Mouse (Mus musculus) forebrain, embryonic 15.5 days (tissue): ENCODE measurements around the gene Ppig. TPM values are rescaled to one million over a fixed set of nuclear protein-coding genes. Genes with fewer than 3 reads are reported as not detected.
"Not testable (repeated sequence)": the region's sequence is repeated elsewhere in the genome, so short reads cannot be mapped to it uniquely, and the experiment has no call there.

Experiments
- ATAC-seq: fragments of 200-750 bp; cut with Nextera tagmentation; replicated peaks from 2 replicates; pipeline ENCODE4 v1.8.0; 2017; ENCODE audit warnings: mild to moderate bottlenecking, moderate TSS enrichment, moderate library complexity
- H3K27ac ChIP-seq: fragments of 300-500 bp; sonication (generic); replicated peaks from 2 replicates; pipeline ENCODE4 v1.5.1; 2015; ENCODE audit warnings: mild to moderate bottlenecking, inconsistent platforms
- H3K27me3 ChIP-seq: fragments of 300-500 bp; sonication (generic); 2 replicates; pipeline ENCODE4 v1.6.1; 2015; ENCODE audit warnings: inconsistent platforms
- H3K36me3 ChIP-seq: fragments of 300-500 bp; sonication (generic); 2 replicates; pipeline ENCODE4 v1.6.1; 2015; ENCODE audit warnings: mild to moderate bottlenecking, inconsistent platforms
- H3K4me1 ChIP-seq: fragments of 300-500 bp; sonication (generic); 2 replicates; pipeline ENCODE4 v1.6.1; 2015; ENCODE audit warnings: inconsistent platforms
- H3K4me2 ChIP-seq: fragments of 300-500 bp; sonication (generic); replicated peaks from 2 replicates; pipeline ENCODE4 v1.6.1; 2015; ENCODE audit warnings: mild to moderate bottlenecking, inconsistent platforms
- H3K4me3 ChIP-seq: fragments of 300-500 bp; sonication (generic); 2 replicates; pipeline ENCODE4 v1.5.1; 2015; ENCODE audit warnings: mild to moderate bottlenecking, inconsistent platforms
- H3K9ac ChIP-seq: fragments of 300-500 bp; sonication (generic); replicated peaks from 2 replicates; pipeline ENCODE4 v1.6.1; 2015; ENCODE audit warnings: mild to moderate bottlenecking, inconsistent platforms
- H3K9me3 ChIP-seq: fragments of 300-500 bp; sonication (generic); 2 replicates; pipeline ENCODE4 v1.6.1; 2016; ENCODE audit warnings: inconsistent platforms
- WGBS: fragments of 180-500 bp; shearing (Covaris S2); methylation state at CpG from one replicate; pipeline ENCODE4 v1.1.7; 2015; ENCODE audit warnings: mixed read lengths; 5-methylcytosine and 5-hydroxymethylcytosine counted together
- polyA plus RNA-seq: library from polyadenylated mRNA; unstranded; fragments of >200 nt; fragmentation: Nextera tagmentation; extraction: Ambion mirVana; gene quantifications from 2 replicates; pipeline ENCODE4 v1.2.1, GENCODE M21; 2015

The Ppig gene
- 129 and 138 TPM in 2 replicates for polyA plus RNA-seq

- H3K4me1 ChIP-seq, result peaks cover 22% of the 10 kb centered on the region
- ATAC-seq, result peak; percentile 60
- no peaks in the 10 kb centered on the region for H3K9me3 ChIP-seq
- H3K9ac ChIP-seq, result peak within 1 kb of the TSS; percentile 84
- no peaks in the 10 kb centered on the region for H3K36me3 ChIP-seq
- peak within 1 kb of the TSS; percentile 88 for H3K27ac ChIP-seq
- H3K4me2 ChIP-seq, result peak within 1 kb of the TSS; percentile 74
- peak within 1 kb of the TSS; percentile 97 for H3K4me3 ChIP-seq
- peaks cover 3% of the 10 kb centered on the region; the same call in 1 of the 2 replicates for H3K27me3 ChIP-seq
- WGBS, result 5% methylated on average over 12 of the region's 12 CpGs
Observed at GRCm38 (mm10) chr2:69722273-69722649, at the start of gene Ppig. Ppig (plus strand) TSS chr2:69722545.

DNA sequence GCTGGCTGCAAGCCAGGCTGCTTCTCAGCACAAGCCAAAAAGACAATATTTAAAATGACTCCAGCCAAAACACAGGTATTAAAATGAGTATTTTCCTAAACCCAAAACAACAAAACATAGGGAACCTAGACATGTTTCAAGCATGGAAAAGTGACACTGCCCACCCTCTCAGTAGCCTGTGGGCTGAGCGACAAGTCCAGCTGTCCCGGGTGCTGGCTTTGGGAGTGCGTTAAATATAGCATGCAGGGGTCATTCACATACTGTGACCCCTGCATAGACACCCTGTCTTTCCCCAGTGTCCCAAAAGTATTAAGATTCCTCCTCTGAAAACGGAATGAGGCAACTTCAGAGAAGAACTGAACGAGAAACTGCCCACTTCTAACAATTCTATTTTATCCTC is 48.6 kb upstream of the Ppig start:
- no peak overlapping the region for H3K4me2 ChIP-seq
- no peak overlapping the region for H3K4me3 ChIP-seq
- H3K36me3 ChIP-seq, result no peaks in the 10 kb centered on the region
- no peaks in the 10 kb centered on the region for H3K9me3 ChIP-seq
- H3K27ac ChIP-seq, result no peak overlapping the region
- WGBS, result 78% methylated on average over 5 of the region's 5 CpGs
- no peaks in the 10 kb centered on the region for H3K27me3 ChIP-seq
- H3K4me1 ChIP-seq, result no peaks in the 10 kb centered on the region
- ATAC-seq, result no peak
- no peak overlapping the region for H3K9ac ChIP-seq

GRCm38 (mm10) chr2:69675266-69675665 is 47.1 kb upstream of the Ppig start:
- 82% methylated on average over 9 of the region's 9 CpGs for WGBS

GRCm38 (mm10) chr2:69676713-69677112 is 45.6 kb upstream of the Ppig start:
- Histone ChIP-seq H3K4me2 (no peak overlapping the region), H3K4me1 (no peaks in the 10 kb centered on the region), H3K9me3 (no peaks in the 10 kb centered on the region), H3K4me3 (no peak overlapping the region), H3K9ac (no peak overlapping the region), H3K27me3 (no peaks in the 10 kb centered on the region), H3K27ac (no peak overlapping the region), H3K36me3 (no peaks in the 10 kb centered on the region)
- ATAC-seq, result no peak
- WGBS, result 67% methylated on average over 2 of the region's 2 CpGs

More at GRCm38 (mm10) chr2:69675266-69675665, 47.1 kb upstream of the Ppig start:
- no peak overlapping the region for H3K4me2 ChIP-seq
- H3K36me3 ChIP-seq, result no peaks in the 10 kb centered on the region
- H3K9ac ChIP-seq, result no peak overlapping the region
- H3K4me3 ChIP-seq, result no peak overlapping the region
- H3K27me3 ChIP-seq, result no peaks in the 10 kb centered on the region
- no peak for ATAC-seq
- no peak overlapping the region for H3K27ac ChIP-seq
- H3K9me3 ChIP-seq, result no peaks in the 10 kb centered on the region
- H3K4me1 ChIP-seq, result no peaks in the 10 kb centered on the region

DNA sequence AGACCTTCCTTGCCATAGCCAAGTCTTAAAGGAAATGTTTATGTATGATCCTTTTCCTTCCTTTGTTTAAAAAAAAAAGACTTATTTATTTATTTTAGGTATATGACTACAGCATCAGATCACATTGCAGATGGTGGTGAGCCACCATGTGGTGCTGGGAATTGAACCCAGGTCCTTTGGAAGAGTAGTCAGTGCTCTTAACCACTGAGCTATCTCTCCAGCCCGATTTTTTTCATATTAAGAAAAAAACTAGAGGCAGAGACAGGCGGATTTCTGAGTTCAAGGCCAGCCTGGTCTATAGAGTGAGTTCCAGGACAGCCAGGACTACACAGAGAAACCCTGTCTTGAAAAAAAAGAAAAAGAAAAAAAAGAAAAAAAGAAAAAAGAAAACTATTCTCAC is 45.1 kb upstream of the Ppig start:
- not testable (repeated sequence) for H3K27me3 ChIP-seq, H3K4me1 ChIP-seq, H3K36me3 ChIP-seq, H3K27ac ChIP-seq, H3K4me2 ChIP-seq, H3K9me3 ChIP-seq, H3K9ac ChIP-seq, ATAC-seq, H3K4me3 ChIP-seq
- 97% methylated on average over 2 of the region's 2 CpGs for WGBS

- no peaks in the 10 kb centered on the region for H3K9me3 ChIP-seq
- H3K4me3 ChIP-seq, result no peak overlapping the region
- no peaks in the 10 kb centered on the region for H3K27me3 ChIP-seq
- H3K4me1 ChIP-seq, result peaks cover 8% of the 10 kb centered on the region
- no peak overlapping the region for H3K9ac ChIP-seq
- 62% methylated on average over 6 of the region's 6 CpGs for WGBS
- H3K4me2 ChIP-seq, result no peak overlapping the region
- no peak overlapping the region for H3K27ac ChIP-seq
- ATAC-seq, result no peak
- H3K36me3 ChIP-seq, result no peaks in the 10 kb centered on the region
Observed at GRCm38 (mm10) chr2:69679990-69680389, 42.4 kb upstream of the Ppig start.

GRCm38 (mm10) chr2:69681931-69682330 is 40.4 kb upstream of the Ppig start:
- H3K9me3 ChIP-seq, result no peaks in the 10 kb centered on the region
- no peak overlapping the region for H3K9ac ChIP-seq
- peaks cover 2% of the 10 kb centered on the region; the same call in 1 of the 2 replicates for H3K36me3 ChIP-seq
- no peak overlapping the region for H3K27ac ChIP-seq
- no peaks in the 10 kb centered on the region for H3K27me3 ChIP-seq
- no peak overlapping the region for H3K4me3 ChIP-seq
- peaks cover 8% of the 10 kb centered on the region for H3K4me1 ChIP-seq
- ATAC-seq, result no peak
- H3K4me2 ChIP-seq, result no peak overlapping the region
- WGBS, result 90% methylated on average over 4 of the region's 4 CpGs

GRCm38 (mm10) chr2:69683036-69683805 is 39.1 kb upstream of the Ppig start:
- H3K4me3 ChIP-seq, result 0 out of 2 replicates have a peak overlapping the region, but pooled peaks have one; percentile 1

GRCm38 (mm10) chr2:69684488-69684887 is 37.9 kb upstream of the Ppig start:
- peaks cover 14% of the 10 kb centered on the region for H3K36me3 ChIP-seq
- no peak overlapping the region for H3K27ac ChIP-seq
- no peak overlapping the region for H3K9ac ChIP-seq
- H3K4me1 ChIP-seq, result peaks cover 8% of the 10 kb centered on the region
- no peak overlapping the region for H3K4me2 ChIP-seq
- WGBS, result 95% methylated on average over 3 of the region's 3 CpGs
- ATAC-seq, result no peak
- no peak overlapping the region for H3K4me3 ChIP-seq
- H3K27me3 ChIP-seq, result no peaks in the 10 kb centered on the region
- no peaks in the 10 kb centered on the region for H3K9me3 ChIP-seq

More at GRCm38 (mm10) chr2:69683036-69683805, 39.1 kb upstream of the Ppig start:
- Histone ChIP-seq H3K4me2 (peak overlapping the region; percentile 20; the same call in 1 of the 2 replicates), H3K27me3 (no peaks in the 10 kb centered on the region), H3K9ac (no peak overlapping the region), H3K36me3 (peaks cover 9% of the 10 kb centered on the region), H3K4me1 (peaks cover 8% of the 10 kb centered on the region), H3K27ac (0 out of 2 replicates have a peak overlapping the region, but pooled peaks have one; percentile 19), H3K9me3 (no peaks in the 10 kb centered on the region)
- peak; percentile 48; the same call in 1 of the 2 replicates for ATAC-seq
- WGBS, result 17% methylated on average over 13 of the region's 13 CpGs

DNA sequence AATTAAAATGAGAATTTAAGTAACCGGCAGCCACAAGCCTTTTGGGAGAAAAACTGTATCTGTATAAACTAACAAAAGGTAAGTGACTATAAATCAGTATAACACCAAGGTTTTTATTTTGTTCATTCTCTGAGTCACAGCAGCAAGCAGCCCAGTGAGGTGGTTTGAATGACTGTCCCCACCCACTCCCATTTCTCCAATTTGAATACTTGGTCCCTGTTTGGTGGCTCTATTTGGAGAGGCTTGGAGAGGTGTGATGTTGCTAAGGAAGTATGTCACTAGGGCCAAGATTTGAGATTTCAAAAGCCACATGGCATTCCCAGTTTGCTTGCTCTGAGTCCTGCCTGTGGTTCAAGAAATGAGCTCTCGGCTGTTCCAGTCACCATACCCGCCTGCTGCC is 32.1 kb upstream of the Ppig start:
- no peaks in the 10 kb centered on the region for H3K27me3 ChIP-seq
- H3K4me3 ChIP-seq, result no peak overlapping the region
- no peak overlapping the region for H3K27ac ChIP-seq
- no peaks in the 10 kb centered on the region for H3K9me3 ChIP-seq
- H3K36me3 ChIP-seq, result peaks cover 50% of the 10 kb centered on the region
- ATAC-seq, result no peak
- no peak overlapping the region for H3K9ac ChIP-seq
- no peak overlapping the region for H3K4me2 ChIP-seq
- 89% methylated on average over 3 of the region's 3 CpGs for WGBS
- H3K4me1 ChIP-seq, result no peaks in the 10 kb centered on the region

DNA sequence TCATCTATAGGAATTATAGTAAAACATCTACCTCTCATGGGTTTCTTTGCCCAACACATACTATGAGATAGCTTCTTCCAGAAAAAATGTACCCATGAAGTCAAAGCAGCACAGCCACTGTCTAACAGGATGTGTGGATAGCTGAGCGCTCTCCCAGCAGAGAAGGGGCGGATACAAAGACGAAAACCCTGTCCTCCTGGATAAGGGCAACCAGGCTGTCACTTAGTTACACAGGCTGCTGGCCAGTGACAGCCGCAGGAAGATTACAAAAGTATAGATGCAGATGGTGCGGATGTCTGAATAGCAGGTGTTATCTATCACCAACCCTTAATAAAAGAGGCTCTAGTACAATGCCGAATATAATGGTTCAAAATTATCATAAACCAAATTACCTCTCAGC is 31.5 kb upstream of the Ppig start:
- Histone ChIP-seq H3K9me3 (no peaks in the 10 kb centered on the region), H3K27ac (no peak overlapping the region), H3K4me2 (no peak overlapping the region), H3K4me1 (no peaks in the 10 kb centered on the region), H3K4me3 (no peak overlapping the region), H3K27me3 (no peaks in the 10 kb centered on the region), H3K9ac (no peak overlapping the region), H3K36me3 (peaks cover 50% of the 10 kb centered on the region)
- 95% methylated on average over 6 of the region's 6 CpGs for WGBS
- ATAC-seq, result no peak

- no peak overlapping the region for H3K4me2 ChIP-seq
- no peaks in the 10 kb centered on the region for H3K4me1 ChIP-seq
- H3K27ac ChIP-seq, result no peak overlapping the region
- H3K9me3 ChIP-seq, result no peaks in the 10 kb centered on the region
- no peak for ATAC-seq
- no peaks in the 10 kb centered on the region for H3K27me3 ChIP-seq
- 96% methylated on average over 11 of the region's 11 CpGs for WGBS
- no peak overlapping the region for H3K4me3 ChIP-seq
- no peak overlapping the region for H3K9ac ChIP-seq
- H3K36me3 ChIP-seq, result peaks cover 52% of the 10 kb centered on the region
Observed at GRCm38 (mm10) chr2:69693501-69693900, 28.8 kb upstream of the Ppig start.
